Mouse (Mus musculus) forebrain, embryonic 14.5 days (tissue): ENCODE data around the gene Tpra1. TPM values are rescaled to one million over a fixed set of nuclear protein-coding genes. Genes with fewer than 3 reads are reported as not detected.

Experiments
- polyA plus RNA-seq: library from polyadenylated mRNA; unstranded; fragments of >200 nt; fragmentation: Nextera tagmentation; extraction: Ambion mirVana; gene quantifications from 2 replicates; pipeline ENCODE4 v1.2.1, GENCODE M21; 2014

Gene Tpra1
- polyA plus RNA-seq, 1 experiment from 2014 or later: 32.9 TPM

Other genes starting within 250 kb of the Tpra1 start
- gene Mgll, start 177.8 kb upstream of the Tpra1 start, polyA plus RNA-seq: 19.3 and 23.1 TPM in 2 replicates
- 31.4 and 35.7 TPM in 2 replicates for gene Abtb1, start 60.3 kb upstream of the Tpra1 start, polyA plus RNA-seq
- gene Podxl2, start 27.2 kb upstream of the Tpra1 start, polyA plus RNA-seq: 334 and 428 TPM in 2 replicates
- gene Mcm2, start 3.5 kb upstream of the Tpra1 start, polyA plus RNA-seq: 71.1 and 82.8 TPM in 2 replicates